Mouse (Mus musculus) stomach, postnatal 0 days (tissue): ENCODE data around the gene Hist1h3b. TPM values are rescaled to one million over a fixed set of nuclear protein-coding genes. Genes with fewer than 3 reads are reported as not detected.
"Not testable (repeated sequence)": the region's sequence is repeated elsewhere in the genome, so short reads cannot be mapped to it uniquely, and the experiment has no call there.

ENCODE experiments used
- ATAC-seq: fragments of 200-750 bp; cut with Nextera tagmentation; 2 replicates; pipeline ENCODE4 v1.8.0; 2017; ENCODE audit not compliant: low FRiP score, low TSS enrichment
- DNase-seq: peaks from one replicate; pipeline ENCODE4 v3.0.0-alpha.2; 2016; ENCODE audit warnings: low spot score
- H3K27ac ChIP-seq: fragments of 300-500 bp; sonication (generic); replicated peaks from 2 replicates; pipeline ENCODE4 v1.5.1; 2014; ENCODE audit warnings: mild to moderate bottlenecking, control low read depth
- H3K27me3 ChIP-seq: fragments of 300-500 bp; sonication (generic); 2 replicates; pipeline ENCODE4 v1.6.1; 2014; ENCODE audit warnings: low read length; ENCODE audit not compliant: control insufficient read depth, insufficient read depth
- H3K36me3 ChIP-seq: fragments of 300-500 bp; sonication (generic); 2 replicates; pipeline ENCODE4 v1.6.1; 2014; ENCODE audit warnings: low read length, mixed read lengths; ENCODE audit not compliant: control insufficient read depth, insufficient read depth
- H3K4me1 ChIP-seq: fragments of 300-500 bp; sonication (generic); replicated peaks from 2 replicates; pipeline ENCODE4 v1.6.1; 2014; ENCODE audit warnings: antibody characterized with exemption; ENCODE audit not compliant: control insufficient read depth, insufficient read depth
- H3K4me2 ChIP-seq: fragments of 300-500 bp; sonication (generic); replicated peaks from 2 replicates; pipeline ENCODE4 v1.6.1; 2014; ENCODE audit warnings: low read depth, mild to moderate bottlenecking, control low read depth, moderate library complexity
- H3K4me3 ChIP-seq: fragments of 300-500 bp; sonication (generic); 2 replicates; pipeline ENCODE4 v1.5.1; 2014; ENCODE audit warnings: low read depth, low read length, control low read depth
- H3K9ac ChIP-seq: fragments of 300-500 bp; sonication (generic); 2 replicates; pipeline ENCODE4 v1.6.1; 2014; ENCODE audit warnings: mild to moderate bottlenecking, low read length, control low read depth, mixed read lengths
- H3K9me3 ChIP-seq: fragments of 300-500 bp; sonication (generic); 2 replicates; pipeline ENCODE4 v1.6.1; 2016; ENCODE audit warnings: low read length; ENCODE audit not compliant: control insufficient read depth
- CTCF ChIP-seq: IDR thresholded peaks from 2 replicates; pipeline ENCODE4 v1.5.1; 2016; ENCODE audit warnings: antibody characterized with exemption, low read depth, mild to moderate bottlenecking, moderate library complexity
- EP300 ChIP-seq: optimal IDR thresholded peaks from 2 replicates; pipeline ENCODE3; 2016; ENCODE audit warnings: antibody characterized with exemption
- WGBS: fragments of 180-500 bp; shearing (Covaris S2); extraction: QIAGEN DNeasy Blood & Tissue Kit; methylation state at CpG from one replicate; pipeline ENCODE4 v1.1.7; 2014; 5-methylcytosine and 5-hydroxymethylcytosine counted together
- polyA plus RNA-seq: library from polyadenylated mRNA; unstranded; fragments of >200 nt; fragmentation: Nextera tagmentation; extraction: Ambion mirVana; gene quantifications from 2 replicates; pipeline ENCODE4 v1.2.1, GENCODE M21; 2015

Gene Hist1h3b
- polyA plus RNA-seq, 1 experiment from 2014 or later = 6.7 TPM

GRCm38 (mm10) chr13:23745381-23746161 is 6.5 kb upstream of the Hist1h3b start, which contains the start of gene Hist1h3c:
Gene Hist1h3c (minus strand): TSS chr13:23745602.
- H3K4me1 ChIP-seq = no peaks in the 10 kb centered on the region
- peak within 1 kb of the TSS; percentile 97 for H3K27ac ChIP-seq
- no peak for TF ChIP-seq EP300
- TF ChIP-seq CTCF = no peak
- H3K27me3 ChIP-seq = no peaks in the 10 kb centered on the region
- peak; percentile 82 for DNase-seq
- no peaks in the 10 kb centered on the region for H3K9me3 ChIP-seq
- H3K9ac ChIP-seq = peak within 1 kb of the TSS; percentile 63
- under 1% methylated on average over 21 of the region's 28 CpGs for WGBS
- ATAC-seq = peak; percentile 46
- peak within 1 kb of the TSS; percentile 62 for H3K4me2 ChIP-seq
- H3K36me3 ChIP-seq = no peaks in the 10 kb centered on the region
- peak within 1 kb of the TSS; percentile 33 for H3K4me3 ChIP-seq

- DNase-seq (peak; percentile 80), ATAC-seq (peak; percentile 91)
- H3K4me1 ChIP-seq, H3K27me3 ChIP-seq, H3K36me3 ChIP-seq, H3K9me3 ChIP-seq: not testable (repeated sequence)
- peak within 1 kb of the TSS; percentile 33 for H3K4me3 ChIP-seq
- 0% methylated on average over 38 of the region's 58 CpGs for WGBS
- peak; percentile 43 for TF ChIP-seq EP300
- peak within 1 kb of the TSS; percentile 62 for H3K4me2 ChIP-seq
- H3K9ac ChIP-seq = peak within 1 kb of the TSS; percentile 63
- H3K27ac ChIP-seq = peak within 1 kb of the TSS; percentile 97
Observed at GRCm38 (mm10) chr13:23746201-23747080, 5.6 kb upstream of the Hist1h3b start, which contains the start of gene Hist1h2bb. Gene Hist1h2bb (plus strand): TSS chr13:23746734.

GRCm38 (mm10) chr13:23747081-23747891 is 4.8 kb upstream of the Hist1h3b start:
- Histone ChIP-seq H3K4me1 (no peaks in the 10 kb centered on the region), H3K27me3 (no peaks in the 10 kb centered on the region), H3K4me3 (peak overlapping the region; percentile 14), H3K9me3 (no peaks in the 10 kb centered on the region), H3K4me2 (peak overlapping the region; percentile 62), H3K27ac (peak overlapping the region; percentile 89), H3K36me3 (no peaks in the 10 kb centered on the region), H3K9ac (peak overlapping the region; percentile 23; the same call in 1 of the 2 replicates)
- DNase-seq (no peak), ATAC-seq (no peak)
- TF ChIP-seq EP300 = no peak
- TF ChIP-seq CTCF = no peak
- 5% methylated on average over 9 of the region's 13 CpGs for WGBS

GRCm38 (mm10) chr13:23747892-23748288 is 4.2 kb upstream of the Hist1h3b start:
- Histone ChIP-seq H3K27ac (0 out of 2 replicates have a peak overlapping the region, but pooled peaks have one; percentile 14), H3K27me3 (no peaks in the 10 kb centered on the region), H3K4me1 (no peaks in the 10 kb centered on the region), H3K36me3 (no peaks in the 10 kb centered on the region), H3K9ac (no peak overlapping the region), H3K4me3 (no peak overlapping the region), H3K4me2 (no peak overlapping the region), H3K9me3 (no peaks in the 10 kb centered on the region)
- WGBS = 6% methylated on average over 4 of the region's 4 CpGs
- DNase-seq = no peak
- TF ChIP-seq CTCF (no peak), EP300 (no peak)
- ATAC-seq = no peak

- Histone ChIP-seq H3K27me3 (no peaks in the 10 kb centered on the region), H3K4me3 (no peak overlapping the region), H3K4me1 (no peaks in the 10 kb centered on the region), H3K36me3 (no peaks in the 10 kb centered on the region), H3K4me2 (no peak overlapping the region), H3K9me3 (no peaks in the 10 kb centered on the region), H3K9ac (no peak overlapping the region), H3K27ac (no peak overlapping the region)
- ATAC-seq = no peak
- TF ChIP-seq EP300 (no peak), CTCF (no peak)
- WGBS = 68% methylated on average over 5 of the region's 5 CpGs
- no peak for DNase-seq
Observed at GRCm38 (mm10) chr13:23749563-23750121, 2.4 kb upstream of the Hist1h3b start.
